Mouse (Mus musculus): ENCODE results near the gene Arrdc2.

Gene Arrdc2

GRCm38 (mm10) chr8:70839408-70840351, at the start of gene Arrdc2:
Gene Arrdc2, minus strand, starts transcription at chr8:70839720.
- DNase-seq: peak; percentile 89 to 97

- DNase-seq: no peak
These were observed 48.1 kb upstream of the Arrdc2 start for GRCm38 (mm10) chr8:70887669-70888068.

GRCm38 (mm10) chr8:70885612-70886011, 46.1 kb upstream of the Arrdc2 start:
- DNase-seq: peak; percentile 22 to 55

GRCm38 (mm10) chr8:70884683-70885082, 45.2 kb upstream of the Arrdc2 start:
- no peak for DNase-seq

GRCm38 (mm10) chr8:70884186-70884585, 44.7 kb upstream of the Arrdc2 start:
- no peak for DNase-seq

GRCm38 (mm10) chr8:70880546-70880945, 41.0 kb upstream of the Arrdc2 start:
- no peak for DNase-seq

GRCm38 (mm10) chr8:70880126-70880525, 40.6 kb upstream of the Arrdc2 start:
- DNase-seq: no peak

GRCm38 (mm10) chr8:70879500-70879899, 40.0 kb upstream of the Arrdc2 start:
- DNase-seq: no peak

- DNase-seq: no peak
These were observed 38.7 kb upstream of the Arrdc2 start for GRCm38 (mm10) chr8:70878178-70878577.

- no peak for DNase-seq
These were observed 36.9 kb upstream of the Arrdc2 start for GRCm38 (mm10) chr8:70876382-70876781.

- no peak for DNase-seq
These were observed 34.9 kb upstream of the Arrdc2 start for GRCm38 (mm10) chr8:70874441-70874840.

- DNase-seq: peak; percentile 90 to 95
These were observed 34.0 kb upstream of the Arrdc2 start, which contains the start of gene Ccdc124 for GRCm38 (mm10) chr8:70873364-70873985. Gene Ccdc124, minus strand, starts transcription at chr8:70873935.

- DNase-seq: no peak
These were observed 33.3 kb upstream of the Arrdc2 start for GRCm38 (mm10) chr8:70872643-70873363.

- no peak for DNase-seq
These were observed 31.8 kb upstream of the Arrdc2 start for GRCm38 (mm10) chr8:70871195-70871807.

GRCm38 (mm10) chr8:70869601-70870041, 30.1 kb upstream of the Arrdc2 start:
- peak; percentile 63 to 77 for DNase-seq

- no peak for DNase-seq
These were observed 29.7 kb upstream of the Arrdc2 start for GRCm38 (mm10) chr8:70869199-70869571.

- DNase-seq: peak; percentile 63 to 68
These were observed 29.2 kb upstream of the Arrdc2 start for GRCm38 (mm10) chr8:70868559-70869198.

- no peak for DNase-seq
These were observed 27.0 kb upstream of the Arrdc2 start for GRCm38 (mm10) chr8:70866566-70866965.

GRCm38 (mm10) chr8:70866001-70866520, 26.5 kb upstream of the Arrdc2 start:
- no peak for DNase-seq

GRCm38 (mm10) chr8:70865350-70866000, 26.0 kb upstream of the Arrdc2 start:
- peak; percentile 99 to 100 for DNase-seq

- peak; percentile 29 to 39 for DNase-seq
These were observed 25.2 kb upstream of the Arrdc2 start for GRCm38 (mm10) chr8:70864712-70865221.
